Mouse (Mus musculus): ENCODE results near the gene Hace1. TPM values are rescaled to one million over a fixed set of nuclear protein-coding genes. Genes with fewer than 3 reads are reported as not detected.
A peak's percentile ranks its signal among the peaks of the same experiment; 100 is the strongest.
"Not testable (repeated sequence)": the region's sequence is repeated elsewhere in the genome, so short reads cannot be mapped to it uniquely, and the experiment has no call there.

Gene Hace1
- 17.8 and 19.8 TPM in 2 replicates for polyA plus RNA-seq (2015; fragmentation: Nextera tagmentation; extraction: Ambion mirVana)

- Histone ChIP-seq H3K27me3 (ENCODE audit: control insufficient read depth, insufficient read depth, low read depth, low read length) (no peaks in the 10 kb centered on the region), H3K36me3 (ENCODE audit: control insufficient read depth, insufficient read depth, low read length) (no peaks in the 10 kb centered on the region), H3K9me3 (ENCODE audit: control insufficient read depth, low read length) (no peaks in the 10 kb centered on the region), H3K4me3 (ENCODE audit: low read length) (peak within 1 kb of the TSS; percentile 68), H3K4me1 (replicated peaks; ENCODE audit: control insufficient read depth, insufficient read depth, low read length) (no peaks in the 10 kb centered on the region), H3K9ac (ENCODE audit: low read length) (peak within 1 kb of the TSS; percentile 75), H3K27ac (ENCODE audit: low read length) (peak within 1 kb of the TSS; percentile 86), H3K4me2 (ENCODE audit: low read depth, low read length) (peak within 1 kb of the TSS; percentile 69)
- ATAC-seq (ENCODE audit: low read depth) = peak; percentile 98
- WGBS = under 1% methylated on average over 50 of the region's 79 CpGs
Measured at GRCm38 (mm10) chr10:45577731-45578297, at the start of gene Hace1. TSS of gene Hace1 (plus strand) at chr10:45577829.

GRCm38 (mm10) chr10:45537334-45537733, 40.3 kb upstream of the Hace1 start:
- H3K27ac ChIP-seq (ENCODE audit: low read length); H3K4me2 ChIP-seq (ENCODE audit: low read depth, low read length); ATAC-seq (ENCODE audit: low read depth); H3K9ac ChIP-seq (ENCODE audit: low read length); H3K9me3 ChIP-seq (ENCODE audit: control insufficient read depth, low read length); H3K36me3 ChIP-seq (ENCODE audit: control insufficient read depth, insufficient read depth, low read length); H3K27me3 ChIP-seq (ENCODE audit: control insufficient read depth, insufficient read depth, low read depth, low read length); H3K4me3 ChIP-seq (ENCODE audit: low read length); H3K4me1 ChIP-seq (replicated peaks; ENCODE audit: control insufficient read depth, insufficient read depth, low read length): not testable (repeated sequence)
- 91% methylated on average over 16 of the region's 16 CpGs for WGBS

GRCm38 (mm10) chr10:45542726-45543125, 34.9 kb upstream of the Hace1 start:
- Histone ChIP-seq H3K27me3 (ENCODE audit: control insufficient read depth, insufficient read depth, low read depth, low read length) (no peaks in the 10 kb centered on the region), H3K27ac (ENCODE audit: low read length) (no peak overlapping the region), H3K4me1 (replicated peaks; ENCODE audit: control insufficient read depth, insufficient read depth, low read length) (no peaks in the 10 kb centered on the region), H3K4me2 (ENCODE audit: low read depth, low read length) (no peak overlapping the region), H3K9me3 (ENCODE audit: control insufficient read depth, low read length) (no peaks in the 10 kb centered on the region), H3K9ac (ENCODE audit: low read length) (no peak overlapping the region), H3K36me3 (ENCODE audit: control insufficient read depth, insufficient read depth, low read length) (no peaks in the 10 kb centered on the region), H3K4me3 (ENCODE audit: low read length) (no peak overlapping the region)
- ATAC-seq (ENCODE audit: low read depth) = no peak
- 57% methylated on average over 2 of the region's 2 CpGs for WGBS

GRCm38 (mm10) chr10:45546799-45547198, 30.8 kb upstream of the Hace1 start:
- Histone ChIP-seq H3K4me3 (ENCODE audit: low read length) (no peak overlapping the region), H3K9ac (ENCODE audit: low read length) (no peak overlapping the region), H3K4me2 (ENCODE audit: low read depth, low read length) (no peak overlapping the region), H3K27me3 (ENCODE audit: control insufficient read depth, insufficient read depth, low read depth, low read length) (no peaks in the 10 kb centered on the region), H3K27ac (ENCODE audit: low read length) (no peak overlapping the region), H3K4me1 (replicated peaks; ENCODE audit: control insufficient read depth, insufficient read depth, low read length) (no peaks in the 10 kb centered on the region), H3K9me3 (ENCODE audit: control insufficient read depth, low read length) (0 out of 2 replicates have a peak, but pooled peaks cover 4% of the 10 kb centered on the region), H3K36me3 (ENCODE audit: control insufficient read depth, insufficient read depth, low read length) (no peaks in the 10 kb centered on the region)
- peak; percentile 49 for ATAC-seq (ENCODE audit: low read depth)
- 35% methylated on average over 7 of the region's 7 CpGs for WGBS

GRCm38 (mm10) chr10:45578298-45578821, 731 bp downstream of the Hace1 start:
- H3K9me3 ChIP-seq (ENCODE audit: control insufficient read depth, low read length) = no peaks in the 10 kb centered on the region
- H3K9ac ChIP-seq (ENCODE audit: low read length) = peak overlapping the region; percentile 75
- H3K4me2 ChIP-seq (ENCODE audit: low read depth, low read length) = peak overlapping the region; percentile 69
- ATAC-seq (ENCODE audit: low read depth) = peak; percentile 81
- WGBS = under 1% methylated on average over 23 of the region's 23 CpGs
- no peaks in the 10 kb centered on the region for H3K4me1 ChIP-seq (replicated peaks; ENCODE audit: control insufficient read depth, insufficient read depth, low read length)
- H3K27me3 ChIP-seq (ENCODE audit: control insufficient read depth, insufficient read depth, low read depth, low read length) = no peaks in the 10 kb centered on the region
- H3K27ac ChIP-seq (ENCODE audit: low read length) = peak overlapping the region; percentile 86
- peak overlapping the region; percentile 68 for H3K4me3 ChIP-seq (ENCODE audit: low read length)
- H3K36me3 ChIP-seq (ENCODE audit: control insufficient read depth, insufficient read depth, low read length) = no peaks in the 10 kb centered on the region

GRCm38 (mm10) chr10:45583310-45583709, 5.7 kb downstream of the Hace1 start:
- Histone ChIP-seq H3K4me3 (ENCODE audit: low read length) (no peak overlapping the region), H3K4me1 (replicated peaks; ENCODE audit: control insufficient read depth, insufficient read depth, low read length) (no peaks in the 10 kb centered on the region), H3K9ac (ENCODE audit: low read length) (no peak overlapping the region), H3K4me2 (ENCODE audit: low read depth, low read length) (no peak overlapping the region), H3K36me3 (ENCODE audit: control insufficient read depth, insufficient read depth, low read length) (no peaks in the 10 kb centered on the region), H3K27me3 (ENCODE audit: control insufficient read depth, insufficient read depth, low read depth, low read length) (no peaks in the 10 kb centered on the region), H3K27ac (ENCODE audit: low read length) (no peak overlapping the region), H3K9me3 (ENCODE audit: control insufficient read depth, low read length) (no peaks in the 10 kb centered on the region)
- ATAC-seq (ENCODE audit: low read depth) = no peak
- WGBS = 39% methylated on average over 1 of the region's 1 CpGs

- H3K4me2 ChIP-seq (ENCODE audit: low read depth, low read length) = no peak overlapping the region
- WGBS = 90% methylated on average over 6 of the region's 6 CpGs
- H3K4me1 ChIP-seq (replicated peaks; ENCODE audit: control insufficient read depth, insufficient read depth, low read length) = no peaks in the 10 kb centered on the region
- H3K9ac ChIP-seq (ENCODE audit: low read length) = no peak overlapping the region
- no peaks in the 10 kb centered on the region for H3K9me3 ChIP-seq (ENCODE audit: control insufficient read depth, low read length)
- ATAC-seq (ENCODE audit: low read depth) = no peak
- no peaks in the 10 kb centered on the region for H3K36me3 ChIP-seq (ENCODE audit: control insufficient read depth, insufficient read depth, low read length)
- no peak overlapping the region for H3K27ac ChIP-seq (ENCODE audit: low read length)
- H3K27me3 ChIP-seq (ENCODE audit: control insufficient read depth, insufficient read depth, low read depth, low read length) = no peaks in the 10 kb centered on the region
- no peak overlapping the region for H3K4me3 ChIP-seq (ENCODE audit: low read length)
Measured at GRCm38 (mm10) chr10:45583829-45584228, 6.2 kb downstream of the Hace1 start.

GRCm38 (mm10) chr10:45584311-45585102, 6.9 kb downstream of the Hace1 start:
- no peaks in the 10 kb centered on the region for H3K9me3 ChIP-seq (ENCODE audit: control insufficient read depth, low read length)
- H3K27ac ChIP-seq (ENCODE audit: low read length) = no peak overlapping the region
- 89% methylated on average over 12 of the region's 12 CpGs for WGBS
- no peak overlapping the region for H3K4me3 ChIP-seq (ENCODE audit: low read length)
- no peaks in the 10 kb centered on the region for H3K4me1 ChIP-seq (replicated peaks; ENCODE audit: control insufficient read depth, insufficient read depth, low read length)
- ATAC-seq (ENCODE audit: low read depth) = no peak
- no peak overlapping the region for H3K9ac ChIP-seq (ENCODE audit: low read length)
- H3K4me2 ChIP-seq (ENCODE audit: low read depth, low read length) = no peak overlapping the region
- no peaks in the 10 kb centered on the region for H3K36me3 ChIP-seq (ENCODE audit: control insufficient read depth, insufficient read depth, low read length)
- no peaks in the 10 kb centered on the region for H3K27me3 ChIP-seq (ENCODE audit: control insufficient read depth, insufficient read depth, low read depth, low read length)

- Histone ChIP-seq H3K4me3 (ENCODE audit: low read length) (no peak overlapping the region), H3K27me3 (ENCODE audit: control insufficient read depth, insufficient read depth, low read depth, low read length) (no peaks in the 10 kb centered on the region), H3K4me1 (replicated peaks; ENCODE audit: control insufficient read depth, insufficient read depth, low read length) (no peaks in the 10 kb centered on the region), H3K27ac (ENCODE audit: low read length) (no peak overlapping the region), H3K9me3 (ENCODE audit: control insufficient read depth, low read length) (no peaks in the 10 kb centered on the region), H3K9ac (ENCODE audit: low read length) (no peak overlapping the region), H3K36me3 (ENCODE audit: control insufficient read depth, insufficient read depth, low read length) (peaks cover 6% of the 10 kb centered on the region; the same call in 1 of the 2 replicates), H3K4me2 (ENCODE audit: low read depth, low read length) (no peak overlapping the region)
- no peak for ATAC-seq (ENCODE audit: low read depth)
- WGBS = 79% methylated on average over 3 of the region's 3 CpGs
Measured at GRCm38 (mm10) chr10:45605853-45606252, 28.2 kb downstream of the Hace1 start.

Measured in lung, embryonic 16.5 days (tissue).